Mouse (Mus musculus) embryo, embryonic 9.5 days (tissue): ENCODE results near the gene BC147527.
"Not testable (repeated sequence)": the region's sequence is repeated elsewhere in the genome, so short reads cannot be mapped to it uniquely, and the experiment has no call there.

Source experiments
- DNase-seq: peaks from one replicate; pipeline ENCODE4 v3.0.0-alpha.2; 2017; ENCODE audit errors: extremely low spot score

The BC147527 gene

GRCm38 (mm10) chr13:120299991-120300442 is at the start of gene BC147527:
Gene BC147527, plus strand, starts transcription at chr13:120300392.
- no peak for DNase-seq

GRCm38 (mm10) chr13:120251208-120251924 is 48.8 kb upstream of the BC147527 start:
- DNase-seq, result not testable (repeated sequence)

DNA sequence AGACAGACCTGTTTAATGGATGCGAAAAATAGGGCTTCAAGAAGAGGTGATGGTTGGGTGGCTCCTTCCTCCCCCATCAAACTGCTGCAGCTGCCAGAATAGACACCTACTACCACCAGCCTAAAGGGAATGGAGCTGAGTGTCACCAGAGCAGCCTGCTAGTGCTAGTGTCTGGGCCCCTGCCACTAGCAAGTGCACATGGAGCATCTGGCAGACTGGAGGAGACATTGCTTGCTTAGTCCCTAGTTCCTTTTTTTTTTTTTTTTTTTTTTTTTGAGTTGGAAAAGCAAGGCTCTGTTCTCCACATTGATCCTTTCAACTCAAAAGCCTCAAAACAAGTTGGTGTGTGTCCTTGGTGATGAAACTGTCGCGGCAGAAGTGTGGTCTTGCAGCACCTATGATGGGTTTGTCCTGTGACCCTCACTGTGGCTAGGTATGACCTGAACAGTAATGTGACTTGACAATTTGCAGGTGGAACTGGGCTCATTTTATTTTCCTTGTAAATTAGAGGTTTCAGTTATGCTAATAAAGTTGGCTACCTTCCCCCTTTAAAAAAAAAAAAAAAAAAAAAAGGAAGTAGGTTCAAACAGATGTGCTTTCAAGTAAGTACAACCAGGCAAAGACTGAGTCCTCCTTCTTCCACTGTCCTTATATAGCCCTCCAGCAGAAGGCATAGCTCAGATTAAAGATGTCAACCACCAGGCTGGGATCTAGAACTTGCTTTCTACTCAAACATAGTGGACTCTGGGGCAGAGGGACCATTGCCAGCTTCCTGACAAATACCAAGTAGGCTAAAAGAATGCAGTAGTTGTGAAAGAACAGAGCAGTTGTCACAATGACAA is 41.2 kb upstream of the BC147527 start:
- DNase-seq, result not testable (repeated sequence)

GRCm38 (mm10) chr13:120259718-120260117 is 40.5 kb upstream of the BC147527 start:
- DNase-seq, result not testable (repeated sequence)

DNA sequence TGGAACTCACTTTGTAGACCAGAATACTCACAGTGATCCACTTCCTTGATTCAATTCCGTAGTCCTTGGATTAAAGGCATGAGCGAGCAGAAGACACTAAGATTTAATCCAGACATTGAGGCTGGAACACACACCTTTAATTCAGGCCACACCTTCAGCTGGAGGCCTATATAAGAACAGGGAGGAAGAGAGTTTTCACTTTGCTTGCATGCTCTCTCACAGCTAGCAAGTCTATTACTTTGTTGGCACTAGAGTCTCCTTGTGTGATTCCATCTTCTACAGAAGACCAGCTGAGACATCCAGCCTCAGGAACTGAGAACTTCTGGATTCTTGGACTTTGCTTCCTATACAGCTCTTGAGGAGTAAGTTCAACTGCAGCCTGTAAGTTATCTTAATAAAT is 37.3 kb upstream of the BC147527 start, which contains the start of gene AF067061:
AF067061 (plus strand) TSS at position 245 of the 400 bp plus-strand sequence.
- DNase-seq, result not testable (repeated sequence)

DNA sequence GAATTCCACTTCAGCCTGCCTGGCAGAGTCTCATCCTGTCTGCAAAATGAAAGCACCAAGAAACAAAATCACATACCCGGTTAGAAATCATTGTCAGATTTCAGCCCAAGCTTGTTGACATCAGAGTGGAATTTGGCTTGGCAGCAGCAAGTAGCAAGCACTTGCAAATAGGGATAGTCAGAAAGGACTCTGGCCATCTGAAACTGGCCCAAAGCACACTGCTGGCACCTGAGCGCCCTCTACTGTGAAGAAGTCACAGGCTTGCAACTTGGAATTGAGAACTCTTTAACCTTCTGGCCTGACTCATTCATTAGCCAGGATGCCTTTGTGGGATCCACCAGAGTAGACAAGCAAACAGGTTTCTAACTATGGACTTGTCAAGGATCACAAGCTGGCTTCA is 22.4 kb upstream of the BC147527 start:
- not testable (repeated sequence) for DNase-seq

DNA sequence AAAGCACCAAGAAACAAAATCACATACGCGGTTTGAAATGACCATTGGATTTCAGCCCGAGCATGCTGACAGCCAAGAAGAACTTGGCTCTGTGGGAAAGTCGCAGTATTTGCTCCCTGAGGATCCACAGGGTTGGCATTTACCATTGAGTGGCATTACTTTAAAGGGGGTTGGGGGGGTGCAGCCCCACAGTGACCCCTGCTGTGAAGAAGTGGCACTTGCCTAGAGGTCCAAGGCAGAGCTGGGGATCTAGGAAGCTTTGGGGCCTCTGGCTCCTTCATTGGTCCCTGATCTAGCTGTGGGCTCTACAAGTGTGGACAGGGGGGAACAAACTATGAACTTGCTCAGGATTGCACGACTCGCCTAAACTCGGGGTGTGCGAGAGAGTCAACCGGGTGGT is 21.4 kb upstream of the BC147527 start:
- no peak for DNase-seq

DNA sequence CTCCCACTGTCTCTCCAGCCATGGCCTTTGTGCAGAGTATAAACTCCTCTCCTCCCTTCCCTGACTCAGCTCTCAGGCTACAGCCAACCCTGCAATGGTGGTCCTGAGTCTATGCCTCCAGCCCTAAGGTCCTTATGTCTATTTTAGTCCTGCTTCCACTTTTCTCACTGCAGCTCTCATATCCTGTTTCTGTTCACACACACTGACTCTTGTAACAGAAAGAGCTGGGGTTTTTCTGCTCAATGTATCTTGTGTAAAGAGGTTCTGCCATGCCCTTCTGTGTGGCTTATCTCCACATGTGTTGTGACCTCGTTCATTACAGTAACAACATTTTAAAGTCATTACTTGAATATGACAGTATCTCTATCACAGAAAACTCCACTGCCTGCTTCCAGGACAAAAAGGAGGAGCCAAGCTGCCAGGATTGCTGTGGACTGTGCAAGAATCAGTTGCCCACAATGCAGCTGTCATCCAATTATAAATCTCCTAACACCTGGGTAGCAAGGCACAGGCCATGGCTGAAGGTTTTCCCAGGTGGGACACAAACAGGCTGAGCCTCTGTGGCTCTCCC is 783 bp upstream of the BC147527 start:
- DNase-seq, result no peak

DNA sequence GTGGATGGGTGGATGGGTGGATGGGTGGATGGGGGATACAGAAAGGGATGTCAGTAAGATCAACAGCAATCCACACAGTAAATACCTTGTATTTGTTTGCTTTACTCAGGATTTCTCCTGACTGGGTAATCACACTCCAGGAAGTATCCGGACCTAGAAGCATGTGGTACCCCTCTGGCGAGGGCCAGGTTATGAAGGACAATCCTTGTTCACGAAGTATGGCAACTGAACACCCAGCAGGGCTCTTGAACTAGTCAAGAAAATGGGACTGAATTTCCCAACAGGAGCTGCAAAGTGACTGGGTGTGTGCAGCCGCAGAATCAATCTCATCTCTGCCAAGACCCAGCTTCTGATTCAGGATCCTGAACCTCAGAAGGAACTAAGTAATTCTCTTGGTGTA is 661 bp downstream of the BC147527 start:
- DNase-seq, result no peak

DNA sequence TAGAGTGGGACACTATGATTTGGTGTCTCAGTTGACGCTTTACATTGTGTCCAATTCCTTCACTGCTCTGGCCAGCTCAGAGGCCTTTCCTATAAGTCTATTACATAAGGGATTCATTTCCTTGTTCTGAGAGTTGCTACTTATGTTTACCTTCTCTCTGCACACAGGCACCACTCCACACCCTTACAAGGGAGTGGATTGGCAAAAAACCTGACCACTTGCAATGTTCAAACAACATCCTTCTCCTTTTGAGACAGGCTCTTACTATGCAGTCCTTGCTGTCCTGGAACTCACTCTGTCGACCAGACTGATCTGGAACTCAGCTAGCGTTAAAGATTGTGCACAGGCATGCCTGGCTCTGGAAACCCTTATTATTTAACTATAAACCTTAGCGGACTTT is 10.6 kb downstream of the BC147527 start:
- no peak for DNase-seq

- peak; percentile 25 for DNase-seq
These were observed 13.4 kb downstream of the BC147527 start for GRCm38 (mm10) chr13:120313584-120313983.

DNA sequence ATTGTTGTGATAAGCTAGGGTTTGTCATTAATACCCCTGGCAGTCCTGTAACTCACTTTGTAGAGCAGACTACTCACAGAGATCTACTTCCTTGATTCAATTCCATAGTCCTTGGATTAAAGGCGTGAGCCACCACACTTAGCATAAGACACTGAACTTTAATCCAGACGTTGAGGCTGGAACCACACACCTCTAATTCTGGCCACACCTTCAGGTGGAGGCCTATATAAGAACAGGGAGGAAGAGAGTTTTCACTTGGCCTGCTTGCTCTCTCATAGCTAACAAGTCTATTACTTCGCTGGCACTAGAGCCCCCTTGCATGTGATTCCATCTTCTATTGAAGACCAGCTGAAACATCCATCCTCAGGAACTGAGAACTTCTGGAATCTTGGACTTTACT is 16.4 kb downstream of the BC147527 start, which contains the start of gene Tcstv3:
Tcstv3 (plus strand) TSS at position 301 of the 400 bp plus-strand sequence.
- DNase-seq, result not testable (repeated sequence)

- DNase-seq, result no peak
These were observed 20.0 kb downstream of the BC147527 start for GRCm38 (mm10) chr13:120320183-120320582.

GRCm38 (mm10) chr13:120320721-120321120 is 20.5 kb downstream of the BC147527 start:
- DNase-seq, result no peak
